Mouse (Mus musculus) forebrain, embryonic 15.5 days (tissue): Measurements from ENCODE around the gene B830017H08Rik. TPM values are rescaled to one million over a fixed set of nuclear protein-coding genes. Genes with fewer than 3 reads are reported as not detected.

Experiments used
- ATAC-seq: fragments of 200-750 bp; cut with Nextera tagmentation; replicated peaks from 2 replicates; pipeline ENCODE4 v1.8.0; 2017; ENCODE audit warnings: mild to moderate bottlenecking, moderate TSS enrichment, moderate library complexity
- H3K27ac ChIP-seq: fragments of 300-500 bp; sonication (generic); replicated peaks from 2 replicates; pipeline ENCODE4 v1.5.1; 2015; ENCODE audit warnings: mild to moderate bottlenecking, inconsistent platforms
- H3K27me3 ChIP-seq: fragments of 300-500 bp; sonication (generic); 2 replicates; pipeline ENCODE4 v1.6.1; 2015; ENCODE audit warnings: inconsistent platforms
- H3K36me3 ChIP-seq: fragments of 300-500 bp; sonication (generic); 2 replicates; pipeline ENCODE4 v1.6.1; 2015; ENCODE audit warnings: mild to moderate bottlenecking, inconsistent platforms
- H3K4me1 ChIP-seq: fragments of 300-500 bp; sonication (generic); 2 replicates; pipeline ENCODE4 v1.6.1; 2015; ENCODE audit warnings: inconsistent platforms
- H3K4me2 ChIP-seq: fragments of 300-500 bp; sonication (generic); replicated peaks from 2 replicates; pipeline ENCODE4 v1.6.1; 2015; ENCODE audit warnings: mild to moderate bottlenecking, inconsistent platforms
- H3K4me3 ChIP-seq: fragments of 300-500 bp; sonication (generic); 2 replicates; pipeline ENCODE4 v1.5.1; 2015; ENCODE audit warnings: mild to moderate bottlenecking, inconsistent platforms
- H3K9ac ChIP-seq: fragments of 300-500 bp; sonication (generic); replicated peaks from 2 replicates; pipeline ENCODE4 v1.6.1; 2015; ENCODE audit warnings: mild to moderate bottlenecking, inconsistent platforms
- H3K9me3 ChIP-seq: fragments of 300-500 bp; sonication (generic); 2 replicates; pipeline ENCODE4 v1.6.1; 2016; ENCODE audit warnings: inconsistent platforms
- WGBS: fragments of 180-500 bp; shearing (Covaris S2); methylation state at CpG from one replicate; pipeline ENCODE4 v1.1.7; 2015; ENCODE audit warnings: mixed read lengths; 5-methylcytosine and 5-hydroxymethylcytosine counted together
- polyA plus RNA-seq: library from polyadenylated mRNA; unstranded; fragments of >200 nt; fragmentation: Nextera tagmentation; extraction: Ambion mirVana; gene quantifications from 2 replicates; pipeline ENCODE4 v1.2.1, GENCODE M21; 2015

The B830017H08Rik gene
- polyA plus RNA-seq, 1 experiment from 2014 or later, result 1.3 TPM

- peak overlapping the region; percentile 77 for H3K4me2 ChIP-seq
- H3K27ac ChIP-seq, result peak overlapping the region; percentile 68
- H3K9me3 ChIP-seq, result no peaks in the 10 kb centered on the region
- peak overlapping the region; percentile 56 for H3K4me3 ChIP-seq
- no peaks in the 10 kb centered on the region for H3K36me3 ChIP-seq
- peaks cover 9% of the 10 kb centered on the region; the same call in 1 of the 2 replicates for H3K27me3 ChIP-seq
- peak overlapping the region; percentile 63 for H3K9ac ChIP-seq
- H3K4me1 ChIP-seq, result peaks cover 17% of the 10 kb centered on the region
- ATAC-seq, result peak; percentile 90
- 1% methylated on average over 63 of the region's 63 CpGs for WGBS
Observed at GRCm38 (mm10) chr16:17815411-17816402, 17.2 kb upstream of the B830017H08Rik start.

GRCm38 (mm10) chr16:17816528-17816927 lies 16.4 kb upstream of the B830017H08Rik start:
- H3K27ac ChIP-seq, result no peak overlapping the region

GRCm38 (mm10) chr16:17826500-17826899 lies 6.4 kb upstream of the B830017H08Rik start:
- Histone ChIP-seq H3K4me2 (no peak overlapping the region), H3K36me3 (no peaks in the 10 kb centered on the region), H3K4me3 (no peak overlapping the region), H3K9me3 (no peaks in the 10 kb centered on the region), H3K27me3 (peaks cover 15% of the 10 kb centered on the region), H3K4me1 (no peaks in the 10 kb centered on the region), H3K27ac (no peak overlapping the region), H3K9ac (no peak overlapping the region)
- ATAC-seq, result no peak
- WGBS, result 80% methylated on average over 2 of the region's 2 CpGs

More at GRCm38 (mm10) chr16:17816528-17816927, 16.4 kb upstream of the B830017H08Rik start:
- WGBS, result 83% methylated on average over 8 of the region's 8 CpGs
- Histone ChIP-seq H3K4me3 (no peak overlapping the region), H3K9ac (0 out of 2 replicates have a peak overlapping the region, but pooled peaks have one; percentile 63), H3K4me2 (no peak overlapping the region), H3K36me3 (no peaks in the 10 kb centered on the region), H3K27me3 (peaks cover 9% of the 10 kb centered on the region; the same call in 1 of the 2 replicates), H3K9me3 (no peaks in the 10 kb centered on the region), H3K4me1 (peaks cover 17% of the 10 kb centered on the region)
- no peak for ATAC-seq

- H3K9ac ChIP-seq, result no peak overlapping the region
- peaks cover 8% of the 10 kb centered on the region for H3K4me1 ChIP-seq
Observed at GRCm38 (mm10) chr16:17828229-17828628, 4.7 kb upstream of the B830017H08Rik start.

GRCm38 (mm10) chr16:17828867-17829266 lies 4.1 kb upstream of the B830017H08Rik start:
- Histone ChIP-seq H3K4me1 (peaks cover 9% of the 10 kb centered on the region), H3K9me3 (no peaks in the 10 kb centered on the region), H3K4me3 (no peak overlapping the region), H3K27ac (no peak overlapping the region), H3K9ac (no peak overlapping the region), H3K27me3 (peaks cover 35% of the 10 kb centered on the region), H3K36me3 (no peaks in the 10 kb centered on the region), H3K4me2 (no peak overlapping the region)
- ATAC-seq, result no peak
- whole genome bisulfite sequencing, result 64% methylated on average over 3 of the region's 3 CpGs

More at GRCm38 (mm10) chr16:17828229-17828628, 4.7 kb upstream of the B830017H08Rik start:
- H3K4me3 ChIP-seq, result no peak overlapping the region
- 93% methylated on average over 2 of the region's 2 CpGs for WGBS
- no peak overlapping the region for H3K27ac ChIP-seq
- H3K4me2 ChIP-seq, result no peak overlapping the region
- H3K9me3 ChIP-seq, result no peaks in the 10 kb centered on the region
- H3K27me3 ChIP-seq, result peaks cover 30% of the 10 kb centered on the region
- ATAC-seq, result no peak
- H3K36me3 ChIP-seq, result no peaks in the 10 kb centered on the region

GRCm38 (mm10) chr16:17830385-17831178 lies 2.3 kb upstream of the B830017H08Rik start:
- H3K27ac ChIP-seq, result no peak overlapping the region
- no peak overlapping the region for H3K4me3 ChIP-seq
- H3K9ac ChIP-seq, result no peak overlapping the region
- H3K27me3 ChIP-seq, result peaks cover 49% of the 10 kb centered on the region
- no peak for ATAC-seq
- H3K4me1 ChIP-seq, result peaks cover 13% of the 10 kb centered on the region
- H3K9me3 ChIP-seq, result no peaks in the 10 kb centered on the region
- H3K4me2 ChIP-seq, result no peak overlapping the region
- WGBS, result 45% methylated on average over 10 of the region's 10 CpGs
- H3K36me3 ChIP-seq, result no peaks in the 10 kb centered on the region

GRCm38 (mm10) chr16:17831781-17832180 lies 1.1 kb upstream of the B830017H08Rik start:
- Histone ChIP-seq H3K27me3 (peaks cover 59% of the 10 kb centered on the region), H3K4me3 (no peak overlapping the region), H3K9me3 (no peaks in the 10 kb centered on the region), H3K27ac (no peak overlapping the region), H3K4me2 (no peak overlapping the region), H3K36me3 (no peaks in the 10 kb centered on the region), H3K4me1 (peaks cover 13% of the 10 kb centered on the region), H3K9ac (no peak overlapping the region)
- no peak for ATAC-seq
- WGBS, result 7% methylated on average over 11 of the region's 11 CpGs

- Histone ChIP-seq H3K27me3 (peaks cover 59% of the 10 kb centered on the region), H3K36me3 (no peaks in the 10 kb centered on the region), H3K4me3 (peak overlapping the region; percentile 61), H3K4me1 (peaks cover 13% of the 10 kb centered on the region), H3K27ac (peak overlapping the region; percentile 86), H3K9ac (peak overlapping the region; percentile 64), H3K4me2 (peak overlapping the region; percentile 85), H3K9me3 (no peaks in the 10 kb centered on the region)
- peak; percentile 79 for ATAC-seq
- WGBS, result under 1% methylated on average over 37 of the region's 37 CpGs
Observed at GRCm38 (mm10) chr16:17833321-17833680, 380 bp downstream of the B830017H08Rik start.

- peak overlapping the region; percentile 61 for H3K4me3 ChIP-seq
- no peaks in the 10 kb centered on the region for H3K9me3 ChIP-seq
- peak overlapping the region; percentile 64 for H3K9ac ChIP-seq
- peak; percentile 74 for ATAC-seq
- H3K36me3 ChIP-seq, result 0 out of 2 replicates have a peak, but pooled peaks cover 4% of the 10 kb centered on the region
- WGBS, result under 1% methylated on average over 91 of the region's 103 CpGs
- H3K4me2 ChIP-seq, result peak overlapping the region; percentile 85
- peaks cover 59% of the 10 kb centered on the region for H3K27me3 ChIP-seq
- H3K27ac ChIP-seq, result peak overlapping the region; percentile 86
- peaks cover 13% of the 10 kb centered on the region for H3K4me1 ChIP-seq
Observed at GRCm38 (mm10) chr16:17833681-17834399, 919 bp downstream of the B830017H08Rik start.

GRCm38 (mm10) chr16:17834543-17834942 lies 1.6 kb downstream of the B830017H08Rik start:
- Histone ChIP-seq H3K36me3 (0 out of 2 replicates have a peak, but pooled peaks cover 4% of the 10 kb centered on the region), H3K27ac (peak overlapping the region; percentile 86), H3K4me3 (peak overlapping the region; percentile 61), H3K9me3 (no peaks in the 10 kb centered on the region), H3K4me2 (peak overlapping the region; percentile 85), H3K27me3 (peaks cover 59% of the 10 kb centered on the region), H3K4me1 (peaks cover 13% of the 10 kb centered on the region), H3K9ac (peak overlapping the region; percentile 64)
- ATAC-seq, result peak; percentile 3; the same call in 1 of the 2 replicates
- WGBS, result 46% methylated on average over 7 of the region's 7 CpGs

- Histone ChIP-seq H3K4me2 (no peak overlapping the region), H3K27me3 (peaks cover 57% of the 10 kb centered on the region)
Observed at GRCm38 (mm10) chr16:17835481-17835880, 2.6 kb downstream of the B830017H08Rik start.

More at GRCm38 (mm10) chr16:17835481-17835880, 2.6 kb downstream of the B830017H08Rik start:
- H3K27ac ChIP-seq, result no peak overlapping the region
- no peaks in the 10 kb centered on the region for H3K9me3 ChIP-seq
- peaks cover 13% of the 10 kb centered on the region for H3K4me1 ChIP-seq
- no peak overlapping the region for H3K4me3 ChIP-seq
- no peak overlapping the region for H3K9ac ChIP-seq
- ATAC-seq, result no peak
- WGBS, result 44% methylated on average over 13 of the region's 13 CpGs
- H3K36me3 ChIP-seq, result 0 out of 2 replicates have a peak, but pooled peaks cover 4% of the 10 kb centered on the region
